Mouse (Mus musculus): ENCODE measurements around the gene Bfar. TPM values are rescaled to one million over a fixed set of nuclear protein-coding genes. Genes with fewer than 3 reads are reported as not detected.
"Not testable (repeated sequence)": the region's sequence is repeated elsewhere in the genome, so short reads cannot be mapped to it uniquely, and the experiment has no call there.

Bfar gene
- polyA plus RNA-seq, 2 experiments from 2014 or later = 60.0 to 64.7 TPM

DNA sequence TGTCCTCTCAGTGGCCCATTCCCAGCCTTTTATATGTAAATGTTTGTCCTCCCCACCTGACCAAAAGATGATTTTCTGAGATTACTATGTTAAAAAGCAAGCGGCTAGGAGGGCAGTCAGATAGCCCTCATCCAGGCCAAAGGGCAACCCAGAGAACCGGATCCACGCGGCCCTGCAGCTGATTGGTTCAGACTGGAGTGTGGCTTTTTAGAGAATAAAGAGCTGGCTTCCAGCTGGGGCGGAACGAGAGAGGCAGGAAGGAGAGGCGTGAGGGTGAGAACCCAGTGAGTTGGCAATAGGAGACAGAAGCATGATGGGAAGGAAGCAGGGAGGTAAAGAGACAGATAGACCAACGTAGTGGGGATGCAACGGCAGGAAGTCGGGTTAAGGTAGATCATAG is 51.3 kb downstream of the Bfar start:
- ATAC-seq = no peak

DNA sequence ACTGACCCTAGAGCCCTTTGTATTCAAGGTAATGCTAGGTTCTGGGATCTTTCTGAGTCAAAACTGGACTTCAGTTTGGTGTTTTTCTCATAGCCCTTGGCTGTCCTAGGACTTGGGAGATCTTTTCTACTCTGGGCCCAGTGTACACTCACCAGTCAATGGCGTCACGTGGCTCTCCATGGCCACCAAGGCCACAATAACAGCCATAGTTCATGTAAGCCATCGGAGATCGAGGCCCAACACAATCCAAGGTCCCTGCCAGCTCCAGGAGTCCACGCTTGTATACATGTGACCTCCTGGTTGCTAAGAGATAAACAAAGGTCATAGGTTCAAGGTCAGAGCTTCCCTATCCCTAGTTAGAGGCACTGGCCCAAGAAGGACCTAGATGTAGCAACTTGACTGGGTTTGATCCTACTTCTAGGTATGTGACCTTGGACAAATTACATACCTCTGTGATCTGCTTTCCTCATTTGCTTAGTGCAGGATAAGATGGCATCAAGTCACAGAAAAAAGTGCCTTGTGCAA is 56.2 kb downstream of the Bfar start:
- no peak for ATAC-seq

GRCm38 (mm10) chr16:13729428-13729827 is 57.8 kb downstream of the Bfar start:
- no peak for ATAC-seq

DNA sequence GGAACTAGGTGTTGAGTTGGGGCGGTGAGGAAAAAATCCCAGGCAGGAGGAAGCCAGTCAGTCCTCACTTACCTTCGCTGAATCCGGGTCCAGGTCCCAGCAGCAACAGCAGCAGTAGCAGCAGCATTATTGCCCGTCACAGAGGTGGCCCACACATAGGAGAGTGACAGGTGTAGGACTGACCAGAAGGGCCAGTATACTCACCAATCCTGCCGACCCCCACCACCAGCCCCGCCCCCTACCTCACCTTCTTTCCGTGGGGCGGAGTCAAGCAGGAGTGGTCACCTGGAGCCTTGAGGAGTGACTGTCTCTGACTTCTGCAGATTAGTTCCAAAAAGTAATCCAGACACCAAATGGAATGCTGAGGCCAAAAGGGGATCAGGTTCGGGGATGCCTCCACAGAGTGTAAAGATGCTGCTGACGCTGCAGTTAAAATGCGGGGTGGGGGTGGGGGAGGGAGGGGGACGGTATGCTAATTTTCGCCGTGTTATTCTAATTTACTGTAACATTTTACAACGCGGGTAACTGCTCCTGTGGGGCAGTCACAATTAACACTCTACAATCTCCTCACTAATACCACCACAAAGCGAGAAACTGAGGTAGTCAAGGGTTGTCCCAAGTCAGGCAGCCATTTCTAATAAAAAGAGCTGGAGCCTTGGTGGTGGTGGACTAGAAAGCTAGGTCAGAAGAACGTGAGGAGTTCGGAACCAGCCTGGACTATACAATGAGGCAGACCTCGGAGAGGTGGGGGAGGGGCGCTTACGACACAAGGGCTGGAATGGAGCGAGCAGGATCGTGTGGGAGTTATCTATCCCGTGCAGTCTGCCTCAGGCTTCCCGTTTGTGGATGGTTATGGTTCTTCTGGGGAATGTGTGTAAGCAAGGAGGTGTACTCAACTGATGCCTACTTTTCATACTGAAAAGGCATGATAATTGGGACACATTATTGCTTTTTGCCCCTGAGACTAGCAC is 58.9 kb downstream of the Bfar start, which contains the start of gene Pla2g10:
Gene Pla2g10 (minus strand): TSS at position 699 of the 971 bp plus-strand sequence.
- ATAC-seq = no peak

DNA sequence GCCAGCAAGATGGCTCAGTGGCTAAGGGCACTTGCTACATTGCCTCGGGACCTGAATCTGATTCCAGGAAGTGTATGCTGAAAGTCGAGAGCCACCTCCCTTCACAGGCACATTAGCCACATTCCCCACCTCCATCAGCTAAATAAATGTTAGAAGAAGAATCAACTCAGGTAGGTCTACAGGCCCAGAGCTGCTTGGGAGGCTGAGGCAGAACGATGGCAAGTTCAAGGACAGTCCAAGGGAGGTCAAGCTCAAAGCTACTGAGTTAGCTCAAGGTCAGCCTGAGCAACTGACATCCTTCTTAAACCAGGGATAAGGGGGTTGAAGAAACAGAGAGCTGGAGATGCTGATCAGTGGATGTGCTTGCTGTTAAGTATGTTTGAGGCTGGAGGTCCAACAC is 61.1 kb downstream of the Bfar start:
- no peak for ATAC-seq

DNA sequence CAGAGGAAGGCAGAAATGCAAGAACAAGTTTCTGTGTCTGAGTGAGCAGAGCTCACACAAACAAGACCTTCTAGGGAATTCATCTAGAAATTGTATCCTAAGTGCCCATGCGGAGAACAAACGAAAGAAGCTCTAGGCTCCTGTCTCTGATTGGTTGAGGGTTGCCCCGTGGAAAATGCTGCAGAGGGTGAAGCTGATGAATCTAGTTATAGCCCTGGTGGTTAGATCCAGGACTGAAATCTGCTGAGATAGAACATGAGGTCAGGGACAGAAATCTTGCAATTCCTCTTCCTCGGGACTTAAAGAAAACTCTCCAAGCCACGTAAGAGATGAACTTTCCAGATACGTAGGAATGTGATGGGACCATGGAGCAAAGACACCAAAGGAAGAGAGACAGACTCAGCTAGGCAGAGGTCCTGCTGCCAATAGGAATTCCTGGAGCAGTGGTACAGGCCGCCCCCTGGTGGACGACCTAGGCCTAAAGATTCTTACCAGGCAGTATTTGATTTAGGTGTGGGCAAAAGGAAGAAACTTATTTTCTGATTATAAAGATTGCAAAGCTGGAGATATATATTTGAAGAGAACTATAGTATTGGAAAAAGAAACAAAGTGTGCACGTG is 62.0 kb downstream of the Bfar start:
- no peak for ATAC-seq

- no peak for ATAC-seq
Measured at GRCm38 (mm10) chr16:13735977-13736376, 64.3 kb downstream of the Bfar start.

- ATAC-seq = not testable (repeated sequence)
Measured at GRCm38 (mm10) chr16:13739044-13739443, 67.4 kb downstream of the Bfar start.

- ATAC-seq = no peak
Measured at GRCm38 (mm10) chr16:13740844-13741243, 69.2 kb downstream of the Bfar start.

GRCm38 (mm10) chr16:13747708-13748107 is 76.0 kb downstream of the Bfar start:
- no peak for ATAC-seq

DNA sequence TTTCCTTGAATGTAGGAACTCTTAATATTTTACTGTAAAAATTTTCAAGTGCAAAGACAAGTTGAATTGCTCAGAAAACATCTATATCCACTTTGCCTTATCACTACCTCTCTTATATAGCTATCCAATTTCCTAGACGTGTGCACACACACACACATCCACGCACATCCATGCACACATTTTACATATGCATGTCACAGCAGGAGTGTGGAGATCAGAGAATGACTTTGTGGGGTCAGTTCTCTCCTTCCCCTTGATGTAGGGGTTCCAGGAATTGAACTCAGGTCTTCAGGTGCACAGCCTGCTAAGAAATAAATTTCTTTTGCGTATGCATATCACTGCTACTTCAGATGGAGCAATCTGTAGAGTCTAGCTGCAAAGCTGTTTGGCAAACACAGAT is 76.5 kb downstream of the Bfar start:
- ATAC-seq = no peak

DNA sequence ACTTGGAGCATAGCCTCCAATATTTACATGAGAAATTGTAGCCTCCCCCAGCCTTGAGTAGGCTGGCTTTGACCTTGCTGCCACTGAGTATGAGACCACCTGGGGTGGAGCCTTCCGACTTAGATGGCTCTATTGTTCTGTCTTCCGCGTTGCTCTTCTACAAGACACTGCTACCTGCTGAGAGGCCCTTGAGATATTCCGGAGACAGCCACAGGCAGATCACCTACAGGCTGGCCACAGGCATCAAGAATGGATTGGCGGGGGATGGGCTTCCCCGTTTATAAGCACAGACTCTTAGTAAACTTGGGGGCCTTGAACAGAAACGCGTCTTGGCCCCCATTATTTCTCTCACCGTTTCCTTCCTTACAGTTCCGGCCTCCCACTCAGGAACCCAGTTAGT is 77.2 kb downstream of the Bfar start:
- ATAC-seq = not testable (repeated sequence)

DNA sequence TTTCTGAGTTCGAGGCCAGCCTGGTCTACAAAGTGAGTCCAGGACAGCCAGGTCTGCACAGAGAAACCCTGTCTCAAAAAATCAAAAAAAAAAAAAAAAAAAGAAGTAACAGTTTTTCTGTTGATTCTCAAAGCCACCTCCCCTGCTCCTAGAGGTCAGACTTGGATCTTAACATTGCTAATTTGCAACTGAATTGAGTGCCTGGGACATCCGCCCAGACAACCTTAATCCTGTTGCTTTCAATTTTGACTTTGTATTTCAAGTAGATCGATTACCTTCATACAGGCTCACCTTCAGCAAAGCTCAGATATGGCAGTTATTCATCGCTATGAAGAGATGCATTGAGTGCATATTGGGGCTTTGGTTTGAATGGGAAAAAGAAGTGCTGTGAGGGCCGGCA is 77.6 kb downstream of the Bfar start:
- ATAC-seq = no peak

- ATAC-seq = no peak
Measured at GRCm38 (mm10) chr16:13749981-13750380, 78.3 kb downstream of the Bfar start.

GRCm38 (mm10) chr16:13750626-13751025 is 79.0 kb downstream of the Bfar start:
- no peak for ATAC-seq

Other genes with a start within 250 kb of the Bfar start
- 10 to 100 TPM; 36.0 to 41.4 TPM for gene Parn, start 3.7 kb upstream of the Bfar start, polyA plus RNA-seq (2017; shearing (Covaris generic))
- gene 3110001I22Rik, start 71 bp downstream of the Bfar start, polyA plus RNA-seq (2017; shearing (Covaris generic)) = 1 to 10 TPM; 7.3 to 7.5 TPM
- gene Pla2g10, start 59.1 kb downstream of the Bfar start, polyA plus RNA-seq (2017; shearing (Covaris generic)) = not detected
- gene Rrn3, start 108.8 kb downstream of the Bfar start, polyA plus RNA-seq (2017; shearing (Covaris generic)) = 10 to 100 TPM; 54.1 to 65.3 TPM
- gene Ntan1, start 147.0 kb downstream of the Bfar start, polyA plus RNA-seq (2017; shearing (Covaris generic)) = 100 to 1,000 TPM; 129 to 146 TPM
- 10 to 100 TPM; 21.0 to 28.2 TPM for gene Pdxdc1, start 231.3 kb downstream of the Bfar start, polyA plus RNA-seq (2017; shearing (Covaris generic))
- under 1 TPM; 0.55 to 0.91 TPM for gene Mpv17l, start 231.3 kb downstream of the Bfar start, polyA plus RNA-seq (2017; shearing (Covaris generic))